Mouse (Mus musculus) inflammation-experienced regulatory T-cells, adult 6 months (primary cell): ENCODE measurements around the gene Tjp2. TPM values are rescaled to one million over a fixed set of nuclear protein-coding genes. Genes with fewer than 3 reads are reported as not detected.

Experiments used
- ATAC-seq: one replicate; pipeline ENCODE4 v1.8.0; 2017
- polyA plus RNA-seq, 3 experiments: library from polyadenylated mRNA; unstranded; fragments of 100-300 nt; shearing (Covaris generic); gene quantifications; one replicate each; pipeline ENCODE4 v1.2.1; 2017

The Tjp2 gene
- polyA plus RNA-seq, 3 experiments from 2014 or later, result 5.3 to 9.5 (median 5.4) TPM

- ATAC-seq, result no peak
Measured at GRCm38 (mm10) chr19:24054265-24054664, 170.6 kb downstream of the Tjp2 start.

DNA sequence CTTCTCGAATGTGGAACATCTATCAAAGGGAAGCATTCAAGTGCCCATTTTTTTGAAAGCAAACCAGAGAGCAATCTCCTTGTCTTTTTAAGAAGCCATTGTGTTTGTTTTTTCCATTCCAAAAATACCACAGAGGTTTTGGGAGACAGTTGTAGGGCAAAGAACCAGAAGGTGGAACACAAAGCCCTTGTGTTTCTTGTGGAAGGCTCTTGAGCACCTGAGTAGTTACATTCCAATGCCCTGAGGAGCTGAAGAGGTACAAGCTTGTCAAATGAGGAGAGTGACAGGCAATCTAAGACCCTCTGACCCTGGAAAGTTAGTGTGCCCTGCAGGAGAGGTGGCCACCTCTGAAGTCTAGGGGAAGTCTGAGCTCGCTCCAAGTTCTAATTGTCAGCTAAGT is 174.3 kb downstream of the Tjp2 start:
- ATAC-seq, result no peak

DNA sequence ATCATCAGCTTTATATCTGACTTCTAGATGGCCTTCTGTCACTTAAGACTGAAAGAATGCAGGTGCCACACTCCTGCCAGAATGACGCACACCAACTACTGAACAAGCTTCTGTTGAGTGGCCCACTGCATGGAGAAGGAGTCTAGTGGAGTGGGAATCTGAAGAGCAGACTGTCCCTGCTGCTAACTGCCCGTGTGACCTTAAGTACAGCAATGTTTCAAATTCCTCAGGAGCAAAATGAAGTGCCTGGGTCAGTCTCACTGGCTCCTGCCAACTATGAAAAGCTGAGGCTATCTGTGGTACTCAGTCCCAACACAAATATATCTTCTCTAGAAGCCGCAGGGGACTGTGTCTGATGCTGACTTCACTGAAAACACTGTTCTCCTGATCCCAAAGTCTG is 175.5 kb downstream of the Tjp2 start:
- no peak for ATAC-seq

- no peak for ATAC-seq
Measured at GRCm38 (mm10) chr19:24046395-24046993, 178.3 kb downstream of the Tjp2 start.

Other genes with a start within 250 kb of the Tjp2 start
- gene Fam189a2, start 194.0 kb downstream of the Tjp2 start, polyA plus RNA-seq, result not detected
- 10 to 100 TPM; 12.9 to 16.1 (median 14.1) TPM for gene Fxn, start 55.6 kb upstream of the Tjp2 start, polyA plus RNA-seq